Mouse (Mus musculus): ENCODE data around the gene Slc35f1. TPM values are rescaled to one million over a fixed set of nuclear protein-coding genes. Genes with fewer than 3 reads are reported as not detected.

Gene Slc35f1
- not detected in 2 replicates for polyA plus RNA-seq (2012; ENCODE audit: insufficient read depth, low replicate concordance)

DNA sequence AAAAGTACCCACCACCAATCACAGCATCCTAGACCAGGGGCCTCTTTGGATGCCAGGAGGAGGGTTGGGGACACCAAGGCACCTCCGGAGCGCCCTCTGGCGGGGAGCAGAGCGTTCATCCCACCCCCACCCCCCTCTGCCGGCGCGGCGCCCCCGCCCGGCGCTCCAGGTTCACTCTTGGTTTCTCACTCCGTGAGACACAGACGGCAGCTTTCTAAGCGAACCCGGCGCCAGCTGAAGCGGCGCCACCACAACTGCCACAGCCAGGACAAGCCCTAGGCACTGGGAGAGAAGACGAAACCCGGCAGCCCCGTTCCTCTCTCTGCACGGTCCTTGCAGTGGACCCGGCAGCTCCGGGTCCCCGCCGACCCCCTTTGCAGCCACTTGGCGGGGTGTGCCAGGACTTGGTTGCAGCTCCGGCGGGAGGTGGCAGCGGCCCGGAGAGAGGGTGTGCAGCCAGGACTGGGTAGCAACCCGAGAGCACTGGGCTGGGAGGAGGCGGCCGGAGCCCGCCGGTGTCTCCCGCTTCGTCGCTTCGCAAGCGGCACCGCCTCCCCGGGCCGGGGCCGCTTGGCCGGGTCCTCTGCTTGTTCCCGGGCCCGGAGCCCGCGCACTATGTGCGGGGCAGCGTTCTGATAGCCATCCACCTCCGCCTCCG, at the start of gene Slc35f1:
TSS of gene Slc35f1 (plus strand) at position 200 of the 658 bp plus-strand sequence.
- Histone ChIP-seq H3K36me3 (replicated peaks; ENCODE audit: low read length) (no peaks in the 10 kb centered on the region), H3K27me3 (replicated peaks) (peaks cover 27% of the 10 kb centered on the region), H3K4me3 (replicated peaks) (peak within 1 kb of the TSS; percentile 89), H3K9me3 (peaks cover 18% of the 10 kb centered on the region), H3K4me1 (peaks cover 14% of the 10 kb centered on the region)
- TF ChIP-seq FLI1 (IDR thresholded peaks at IDR 0.05; ENCODE audit: low read length), result no peak
- no peak for TF ChIP-seq GATA1 (IDR thresholded peaks at IDR 0.05; ENCODE audit: borderline replicate concordance, low read length)

DNA sequence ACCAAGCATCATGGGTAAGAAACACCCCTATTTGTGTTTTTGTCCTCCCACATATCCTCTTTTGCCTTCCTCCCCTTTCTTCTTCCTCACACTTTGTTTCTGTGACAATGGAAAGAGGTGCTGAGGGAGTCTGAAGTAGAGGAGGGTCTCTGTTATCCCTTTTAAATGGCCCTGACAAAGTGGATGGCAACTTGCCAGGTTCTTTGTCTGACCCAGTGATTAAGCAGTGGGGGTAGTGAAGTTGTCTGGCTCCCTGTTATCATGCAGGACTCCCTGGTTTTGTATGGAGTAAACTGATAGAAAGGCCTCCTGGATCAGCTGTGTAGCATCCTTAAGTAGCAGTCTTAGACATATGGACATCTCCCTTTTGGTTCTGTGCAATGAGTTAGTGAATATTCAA, 19.1 kb upstream of the Slc35f1 start:
- Histone ChIP-seq H3K9me3 (no peaks in the 10 kb centered on the region), H3K36me3 (replicated peaks; ENCODE audit: low read length) (no peaks in the 10 kb centered on the region), H3K27me3 (replicated peaks) (no peaks in the 10 kb centered on the region), H3K4me1 (no peaks in the 10 kb centered on the region), H3K4me3 (replicated peaks) (no peak overlapping the region)
- TF ChIP-seq GATA1 (IDR thresholded peaks at IDR 0.05; ENCODE audit: borderline replicate concordance, low read length) (no peak), FLI1 (IDR thresholded peaks at IDR 0.05; ENCODE audit: low read length) (no peak)

DNA sequence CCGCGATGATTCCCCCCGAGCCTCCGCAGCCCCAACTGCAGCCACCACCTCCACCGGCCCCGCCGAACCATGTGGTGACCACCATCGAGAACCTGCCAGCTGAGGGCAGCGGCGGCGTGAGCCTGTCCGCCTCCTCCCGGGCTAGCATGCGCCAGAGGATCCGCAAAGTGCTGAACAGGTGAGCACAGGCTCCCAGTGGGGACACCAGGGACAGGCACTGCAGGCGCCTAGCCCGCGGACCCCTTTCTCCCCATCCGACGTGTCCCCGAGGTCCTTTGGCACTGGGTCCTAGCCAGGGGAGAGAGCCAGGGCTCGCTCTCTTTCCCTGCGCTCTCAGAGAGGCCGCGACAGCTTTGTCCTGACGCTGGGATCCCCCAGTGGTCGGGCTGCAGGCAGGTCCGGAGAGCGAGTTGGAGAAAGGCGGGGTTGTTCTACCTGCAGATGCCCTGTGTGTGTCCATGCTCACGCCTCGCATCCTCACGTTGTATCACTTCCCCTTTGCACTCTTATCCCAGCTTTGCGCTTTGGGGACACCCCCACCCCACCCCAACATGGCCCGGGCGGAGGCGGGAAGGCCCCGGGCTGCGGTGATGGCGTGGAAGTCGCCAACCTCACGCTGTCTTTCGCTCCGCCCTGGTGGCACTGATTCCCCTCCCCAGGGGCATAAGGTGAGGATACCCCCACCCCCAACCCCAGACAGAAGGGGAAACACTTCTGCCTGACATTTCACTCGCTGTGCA, 829 bp downstream of the Slc35f1 start:
- Histone ChIP-seq H3K9me3 (peaks cover 18% of the 10 kb centered on the region), H3K4me1 (peaks cover 14% of the 10 kb centered on the region), H3K36me3 (replicated peaks; ENCODE audit: low read length) (no peaks in the 10 kb centered on the region), H3K27me3 (replicated peaks) (peaks cover 27% of the 10 kb centered on the region), H3K4me3 (replicated peaks) (peak overlapping the region; percentile 89)
- TF ChIP-seq GATA1 (IDR thresholded peaks at IDR 0.05; ENCODE audit: borderline replicate concordance, low read length) (no peak), FLI1 (IDR thresholded peaks at IDR 0.05; ENCODE audit: low read length) (no peak)

DNA sequence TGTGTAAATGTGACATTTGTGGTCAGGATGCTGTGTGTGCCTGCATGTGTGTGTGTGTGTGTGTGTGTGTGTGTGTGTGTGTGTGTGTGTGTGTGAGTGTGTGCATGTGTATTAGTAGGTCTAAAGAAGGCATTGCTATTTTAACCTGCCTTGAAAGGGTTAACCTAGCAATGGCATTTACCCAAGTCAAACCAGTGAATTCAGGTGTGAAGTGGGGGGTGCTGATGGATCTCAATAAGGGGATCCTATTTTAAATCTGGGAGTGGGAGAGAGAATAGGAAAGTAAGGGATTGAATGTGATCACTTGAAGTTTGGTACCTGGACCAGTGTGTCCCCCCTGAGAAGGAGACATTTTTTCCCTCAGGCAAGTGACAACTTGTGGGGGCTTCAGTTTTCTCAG, 13.4 kb downstream of the Slc35f1 start:
- peaks cover 4% of the 10 kb centered on the region; the same call in 1 of the 2 replicates for H3K4me1 ChIP-seq
- TF ChIP-seq GATA1 (IDR thresholded peaks at IDR 0.05; ENCODE audit: borderline replicate concordance, low read length), result no peak
- no peak for TF ChIP-seq FLI1 (IDR thresholded peaks at IDR 0.05; ENCODE audit: low read length)
- H3K36me3 ChIP-seq (replicated peaks; ENCODE audit: low read length), result no peaks in the 10 kb centered on the region
- peaks cover 7% of the 10 kb centered on the region for H3K9me3 ChIP-seq
- no peak overlapping the region for H3K4me3 ChIP-seq (replicated peaks)
- peaks cover 11% of the 10 kb centered on the region for H3K27me3 ChIP-seq (replicated peaks)

DNA sequence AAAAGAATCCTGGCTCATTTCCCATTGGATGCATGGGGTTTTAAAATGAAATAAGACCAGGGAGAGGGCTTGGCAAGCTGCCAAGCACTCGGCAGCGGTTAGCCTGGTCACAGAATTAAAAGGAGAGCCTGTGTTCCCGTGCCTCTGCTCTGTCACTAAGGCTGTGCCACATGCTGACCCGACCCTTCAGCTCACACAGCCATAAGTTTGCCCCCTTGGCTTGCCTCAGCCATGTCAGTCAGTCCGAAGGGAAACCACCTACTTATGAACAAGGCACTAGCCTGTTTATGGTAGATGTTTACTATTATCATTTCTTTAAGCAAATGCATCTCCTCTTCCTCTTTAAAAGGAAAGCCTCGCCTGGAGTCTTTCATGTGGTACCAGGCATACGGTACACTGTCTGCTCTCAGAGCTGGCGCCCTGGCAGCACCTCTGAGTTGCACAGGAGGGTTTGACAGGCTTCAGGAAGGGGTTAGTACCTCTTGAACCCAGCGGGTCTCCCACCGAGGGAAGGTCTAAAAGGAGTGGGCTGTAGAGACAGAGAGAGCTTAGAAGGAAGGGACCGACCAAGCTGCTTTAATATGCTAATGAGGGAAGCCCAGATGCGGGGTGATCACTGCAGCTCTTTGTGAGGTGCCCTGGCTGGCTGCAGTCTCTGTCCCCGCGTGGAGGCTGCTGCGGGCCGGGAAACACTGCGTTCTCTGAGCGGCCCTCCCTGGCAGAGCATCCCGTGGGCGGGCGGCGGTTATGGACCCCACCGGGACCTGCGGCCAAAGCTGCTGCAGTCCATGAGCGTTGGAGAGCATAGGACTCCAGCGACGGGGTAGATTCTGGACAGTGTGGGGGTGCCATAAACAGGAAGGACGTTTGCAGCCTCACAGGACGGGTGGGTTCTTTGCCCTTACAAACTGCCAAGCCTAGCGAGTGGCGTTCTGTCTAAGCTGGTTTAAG, 14.0 kb downstream of the Slc35f1 start:
- Histone ChIP-seq H3K4me1 (peaks cover 4% of the 10 kb centered on the region; the same call in 1 of the 2 replicates), H3K27me3 (replicated peaks) (peaks cover 11% of the 10 kb centered on the region), H3K9me3 (peaks cover 7% of the 10 kb centered on the region), H3K4me3 (replicated peaks) (peak overlapping the region; percentile 40), H3K36me3 (replicated peaks; ENCODE audit: low read length) (no peaks in the 10 kb centered on the region)
- no peak for TF ChIP-seq FLI1 (IDR thresholded peaks at IDR 0.05; ENCODE audit: low read length)
- no peak for TF ChIP-seq GATA1 (IDR thresholded peaks at IDR 0.05; ENCODE audit: borderline replicate concordance, low read length)

DNA sequence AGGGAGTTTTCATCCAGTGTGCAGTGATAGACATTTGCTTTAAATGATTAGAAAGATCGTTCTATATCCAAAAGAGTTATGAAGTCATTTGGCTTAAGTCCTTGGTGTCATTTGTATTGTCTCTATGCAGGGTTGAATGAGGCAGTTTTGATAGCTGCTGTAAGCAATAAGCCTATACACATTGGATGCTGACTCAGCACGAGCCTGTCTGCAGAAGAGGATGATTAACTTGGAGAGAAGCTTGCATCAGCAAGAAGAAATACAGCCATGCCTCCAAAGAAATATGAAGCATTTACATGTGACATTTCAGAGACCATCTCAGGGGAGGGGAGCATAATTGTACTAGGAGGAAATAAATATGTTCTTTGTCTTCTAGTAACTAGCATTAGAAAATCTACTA, 19.1 kb downstream of the Slc35f1 start:
- no peak overlapping the region for H3K4me3 ChIP-seq (replicated peaks)
- no peaks in the 10 kb centered on the region for H3K36me3 ChIP-seq (replicated peaks; ENCODE audit: low read length)
- TF ChIP-seq GATA1 (IDR thresholded peaks at IDR 0.05; ENCODE audit: borderline replicate concordance, low read length) (no peak), FLI1 (IDR thresholded peaks at IDR 0.05; ENCODE audit: low read length) (no peak)
- peaks cover 4% of the 10 kb centered on the region; the same call in 1 of the 2 replicates for H3K4me1 ChIP-seq
- peaks cover 6% of the 10 kb centered on the region for H3K27me3 ChIP-seq (replicated peaks)
- H3K9me3 ChIP-seq, result no peaks in the 10 kb centered on the region

DNA sequence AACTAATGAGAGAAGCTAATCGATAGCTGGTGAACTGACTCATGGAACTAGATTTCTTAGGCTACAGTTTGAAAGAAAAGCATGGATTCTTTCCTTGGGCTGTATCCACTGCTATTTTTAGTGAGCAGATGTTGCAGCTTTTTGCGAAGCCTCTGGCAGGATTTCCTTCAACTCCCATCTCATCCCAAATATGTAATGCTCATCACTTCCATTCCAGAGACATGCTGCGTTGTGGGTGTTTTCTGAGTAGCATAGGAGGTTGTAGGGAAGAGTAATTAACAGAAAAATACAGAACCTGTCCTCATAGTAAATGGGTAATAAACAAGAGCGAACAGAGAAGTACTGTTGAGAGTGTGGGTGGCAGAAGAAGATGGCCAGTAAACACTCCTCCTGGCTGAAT, 21.8 kb downstream of the Slc35f1 start:
- TF ChIP-seq FLI1 (IDR thresholded peaks at IDR 0.05; ENCODE audit: low read length), result no peak
- no peak for TF ChIP-seq GATA1 (IDR thresholded peaks at IDR 0.05; ENCODE audit: borderline replicate concordance, low read length)
- H3K4me3 ChIP-seq (replicated peaks), result no peak overlapping the region

DNA sequence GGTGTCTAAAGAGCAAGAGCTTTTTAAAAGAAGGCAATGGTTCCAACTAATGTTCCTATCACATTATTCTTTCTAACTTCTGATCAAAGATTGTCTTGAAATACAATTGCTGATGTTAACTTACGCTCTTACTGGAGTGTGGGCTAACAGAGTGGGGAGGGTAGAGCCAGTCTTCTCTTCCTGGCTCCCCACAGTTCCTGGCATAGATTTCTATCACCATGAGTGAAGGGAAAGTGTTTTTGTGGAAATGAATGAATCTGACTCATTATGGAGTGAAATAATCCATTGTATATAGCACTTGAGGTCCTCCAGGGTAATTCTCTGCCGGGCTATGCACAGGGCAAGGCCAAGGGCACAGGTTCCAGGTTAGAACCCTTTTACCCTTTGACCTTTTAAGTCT, 24.2 kb downstream of the Slc35f1 start:
- Histone ChIP-seq H3K9me3 (no peaks in the 10 kb centered on the region), H3K4me1 (no peaks in the 10 kb centered on the region), H3K36me3 (replicated peaks; ENCODE audit: low read length) (no peaks in the 10 kb centered on the region), H3K27me3 (replicated peaks) (no peaks in the 10 kb centered on the region), H3K4me3 (replicated peaks) (no peak overlapping the region)
- TF ChIP-seq FLI1 (IDR thresholded peaks at IDR 0.05; ENCODE audit: low read length), result no peak
- TF ChIP-seq GATA1 (IDR thresholded peaks at IDR 0.05; ENCODE audit: borderline replicate concordance, low read length), result no peak

More for the DNA sequence above, 21.8 kb downstream of the Slc35f1 start:
- no peaks in the 10 kb centered on the region for H3K9me3 ChIP-seq
- H3K36me3 ChIP-seq (replicated peaks; ENCODE audit: low read length), result no peaks in the 10 kb centered on the region
- H3K27me3 ChIP-seq (replicated peaks), result no peaks in the 10 kb centered on the region
- H3K4me1 ChIP-seq, result no peaks in the 10 kb centered on the region

DNA sequence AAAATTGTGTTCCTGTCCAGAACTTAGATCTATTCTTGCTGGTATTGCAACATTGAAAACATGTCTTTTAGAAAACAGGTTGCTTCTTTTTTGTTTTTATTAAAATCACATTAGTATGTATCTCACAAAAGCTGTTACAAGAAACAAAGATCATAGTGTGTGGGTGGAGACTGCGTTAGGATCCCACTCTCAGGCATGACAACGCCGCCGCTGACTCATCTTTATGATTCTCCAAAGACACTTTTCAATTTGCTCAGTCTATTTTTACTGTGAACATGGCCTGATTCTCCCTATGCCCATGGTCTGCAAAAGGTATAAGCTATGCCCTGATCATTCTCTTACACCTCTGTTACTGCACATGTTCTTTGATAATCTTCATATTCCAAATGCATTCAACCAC, 24.8 kb downstream of the Slc35f1 start:
- no peak for TF ChIP-seq FLI1 (IDR thresholded peaks at IDR 0.05; ENCODE audit: low read length)
- no peak for TF ChIP-seq GATA1 (IDR thresholded peaks at IDR 0.05; ENCODE audit: borderline replicate concordance, low read length)
- H3K4me3 ChIP-seq (replicated peaks), result no peak overlapping the region
- no peaks in the 10 kb centered on the region for H3K27me3 ChIP-seq (replicated peaks)
- no peaks in the 10 kb centered on the region for H3K4me1 ChIP-seq
- no peaks in the 10 kb centered on the region for H3K9me3 ChIP-seq
- no peaks in the 10 kb centered on the region for H3K36me3 ChIP-seq (replicated peaks; ENCODE audit: low read length)
